Mouse (Mus musculus): Measurements from ENCODE around the gene Znrd1.
A peak's percentile ranks its signal among the peaks of the same experiment; 100 is the strongest.
"Not testable (repeated sequence)": the region's sequence is repeated elsewhere in the genome, so short reads cannot be mapped to it uniquely, and the experiment has no call there.

The Znrd1 gene

GRCm38 (mm10) chr17:36957999-36958743 is at the start of gene Znrd1, which contains the start of gene Znrd1as:
TSS of gene Znrd1 (minus strand) at chr17:36958559.
TSS of gene Znrd1as (plus strand) at chr17:36958592.
- DNase-seq (ENCODE audit: low spot score in 2 of 2): peak; percentile 90 to 92

GRCm38 (mm10) chr17:37003366-37003765 is 45.0 kb upstream of the Znrd1 start:
- no peak for DNase-seq (ENCODE audit: low spot score in 2 of 2)

- DNase-seq (ENCODE audit: low spot score in 2 of 2): no peak
Observed at GRCm38 (mm10) chr17:37002364-37003330, 44.3 kb upstream of the Znrd1 start.

GRCm38 (mm10) chr17:37000863-37001262 is 42.5 kb upstream of the Znrd1 start, which contains the start of gene Zfp57:
TSS of gene Zfp57 (plus strand) at chr17:37001163.
- DNase-seq (ENCODE audit: low spot score in 2 of 2): no peak

GRCm38 (mm10) chr17:36998477-36998876 is 40.1 kb upstream of the Znrd1 start:
- DNase-seq (ENCODE audit: low spot score in 2 of 2): no peak

GRCm38 (mm10) chr17:36997033-36997735 is 38.8 kb upstream of the Znrd1 start:
- DNase-seq (ENCODE audit: low spot score in 2 of 2): peak; percentile 36 to 74

GRCm38 (mm10) chr17:36995448-36995847 is 37.1 kb upstream of the Znrd1 start:
- DNase-seq (ENCODE audit: low spot score in 2 of 2): no peak

GRCm38 (mm10) chr17:36994528-36994927 is 36.2 kb upstream of the Znrd1 start:
- no peak for DNase-seq (ENCODE audit: low spot score in 2 of 2)

- DNase-seq (ENCODE audit: low spot score in 2 of 2): no peak
Observed at GRCm38 (mm10) chr17:36993770-36994325, 35.5 kb upstream of the Znrd1 start.

- DNase-seq (ENCODE audit: low spot score in 2 of 2): no peak
Observed at GRCm38 (mm10) chr17:36992336-36993104, 34.2 kb upstream of the Znrd1 start.

- not testable (repeated sequence) for DNase-seq (ENCODE audit: low spot score in 2 of 2)
Observed at GRCm38 (mm10) chr17:36990630-36991029, 32.3 kb upstream of the Znrd1 start.

- DNase-seq (ENCODE audit: low spot score in 2 of 2): no peak
Observed at GRCm38 (mm10) chr17:36989437-36989836, 31.1 kb upstream of the Znrd1 start, which contains the start of gene H2-M5. TSS of gene H2-M5 (minus strand) at chr17:36989537.

GRCm38 (mm10) chr17:36988475-36988874 is 30.1 kb upstream of the Znrd1 start:
- DNase-seq (ENCODE audit: low spot score in 2 of 2): no peak

- DNase-seq (ENCODE audit: low spot score in 2 of 2): no peak
Observed at GRCm38 (mm10) chr17:36982253-36983155, 24.1 kb upstream of the Znrd1 start.

GRCm38 (mm10) chr17:36981845-36982244 is 23.5 kb upstream of the Znrd1 start:
- DNase-seq (ENCODE audit: low spot score in 2 of 2): no peak

GRCm38 (mm10) chr17:36981221-36981813 is 23.0 kb upstream of the Znrd1 start, which contains the start of gene 2410137M14Rik:
TSS of gene 2410137M14Rik (minus strand) at chr17:36981237.
- no peak for DNase-seq (ENCODE audit: low spot score in 2 of 2)

- DNase-seq (ENCODE audit: low spot score in 2 of 2): no peak
Observed at GRCm38 (mm10) chr17:36973271-36973787, 15.0 kb upstream of the Znrd1 start.

- DNase-seq (ENCODE audit: low spot score in 2 of 2): no peak
Observed at GRCm38 (mm10) chr17:36972791-36973190, 14.4 kb upstream of the Znrd1 start.
